Mouse (Mus musculus): ENCODE data around the gene Sun1.
A peak's percentile ranks its signal among the peaks of the same experiment; 100 is the strongest.

The Sun1 gene

GRCm38 (mm10) chr5:139252081-139252909 is 51.9 kb downstream of the Sun1 start, which contains the start of gene Get4:
TSS of gene Get4 (plus strand) at chr5:139252324.
- Histone ChIP-seq H3K36me3 (ENCODE audit: control insufficient read depth, insufficient read depth, low read length, poor library complexity, severe bottlenecking) (no peaks in the 10 kb centered on the region; the same call in 1 of the 2 replicates), H3K27me3 (ENCODE audit: control insufficient read depth, insufficient read depth, low read length, poor library complexity, severe bottlenecking) (no peaks in the 10 kb centered on the region)
- DNase-seq (ENCODE audit: low read depth, low spot score): peak; percentile 100

GRCm38 (mm10) chr5:139252910-139253245 is 52.4 kb downstream of the Sun1 start:
- Histone ChIP-seq H3K27me3 (ENCODE audit: control insufficient read depth, insufficient read depth, low read length, poor library complexity, severe bottlenecking) (no peaks in the 10 kb centered on the region), H3K36me3 (ENCODE audit: control insufficient read depth, insufficient read depth, low read length, poor library complexity, severe bottlenecking) (no peaks in the 10 kb centered on the region; the same call in 1 of the 2 replicates)
- DNase-seq (ENCODE audit: low read depth, low spot score): no peak

- H3K27me3 ChIP-seq (ENCODE audit: control insufficient read depth, insufficient read depth, low read length, poor library complexity, severe bottlenecking): no peaks in the 10 kb centered on the region
- DNase-seq (ENCODE audit: low read depth, low spot score): peak; percentile 43
Measured at GRCm38 (mm10) chr5:139253301-139253741, 52.9 kb downstream of the Sun1 start.

GRCm38 (mm10) chr5:139254938-139255337 is 54.5 kb downstream of the Sun1 start:
- no peak for DNase-seq (ENCODE audit: low read depth, low spot score)
- Histone ChIP-seq H3K36me3 (ENCODE audit: control insufficient read depth, insufficient read depth, low read length, poor library complexity, severe bottlenecking) (no peaks in the 10 kb centered on the region), H3K27me3 (ENCODE audit: control insufficient read depth, insufficient read depth, low read length, poor library complexity, severe bottlenecking) (no peaks in the 10 kb centered on the region)

More at GRCm38 (mm10) chr5:139253301-139253741, 52.9 kb downstream of the Sun1 start:
- no peaks in the 10 kb centered on the region for H3K36me3 ChIP-seq (ENCODE audit: control insufficient read depth, insufficient read depth, low read length, poor library complexity, severe bottlenecking)

GRCm38 (mm10) chr5:139255777-139256176 is 55.3 kb downstream of the Sun1 start:
- Histone ChIP-seq H3K36me3 (ENCODE audit: control insufficient read depth, insufficient read depth, low read length, poor library complexity, severe bottlenecking) (no peaks in the 10 kb centered on the region), H3K27me3 (ENCODE audit: control insufficient read depth, insufficient read depth, low read length, poor library complexity, severe bottlenecking) (no peaks in the 10 kb centered on the region)
- DNase-seq (ENCODE audit: low read depth, low spot score): no peak

- no peaks in the 10 kb centered on the region for H3K27me3 ChIP-seq (ENCODE audit: control insufficient read depth, insufficient read depth, low read length, poor library complexity, severe bottlenecking)
- peak; percentile 56 for DNase-seq (ENCODE audit: low read depth, low spot score)
- no peaks in the 10 kb centered on the region for H3K36me3 ChIP-seq (ENCODE audit: control insufficient read depth, insufficient read depth, low read length, poor library complexity, severe bottlenecking)
Measured at GRCm38 (mm10) chr5:139256211-139256765, 55.9 kb downstream of the Sun1 start.

- no peaks in the 10 kb centered on the region for H3K27me3 ChIP-seq (ENCODE audit: control insufficient read depth, insufficient read depth, low read length, poor library complexity, severe bottlenecking)
- DNase-seq (ENCODE audit: low read depth, low spot score): no peak
- H3K36me3 ChIP-seq (ENCODE audit: control insufficient read depth, insufficient read depth, low read length, poor library complexity, severe bottlenecking): no peaks in the 10 kb centered on the region
Measured at GRCm38 (mm10) chr5:139257265-139257664, 56.8 kb downstream of the Sun1 start.

GRCm38 (mm10) chr5:139257818-139258217 is 57.4 kb downstream of the Sun1 start:
- Histone ChIP-seq H3K36me3 (ENCODE audit: control insufficient read depth, insufficient read depth, low read length, poor library complexity, severe bottlenecking) (no peaks in the 10 kb centered on the region), H3K27me3 (ENCODE audit: control insufficient read depth, insufficient read depth, low read length, poor library complexity, severe bottlenecking) (no peaks in the 10 kb centered on the region)
- DNase-seq (ENCODE audit: low read depth, low spot score): no peak

GRCm38 (mm10) chr5:139258371-139259035 is 58.1 kb downstream of the Sun1 start:
- peaks cover 2% of the 10 kb centered on the region; the same call in 1 of the 2 replicates for H3K36me3 ChIP-seq (ENCODE audit: control insufficient read depth, insufficient read depth, low read length, poor library complexity, severe bottlenecking)

GRCm38 (mm10) chr5:139259853-139260252 is 59.4 kb downstream of the Sun1 start:
- DNase-seq (ENCODE audit: low read depth, low spot score): no peak
- no peaks in the 10 kb centered on the region for H3K27me3 ChIP-seq (ENCODE audit: control insufficient read depth, insufficient read depth, low read length, poor library complexity, severe bottlenecking)
- peaks cover 6% of the 10 kb centered on the region; the same call in 1 of the 2 replicates for H3K36me3 ChIP-seq (ENCODE audit: control insufficient read depth, insufficient read depth, low read length, poor library complexity, severe bottlenecking)

More at GRCm38 (mm10) chr5:139258371-139259035, 58.1 kb downstream of the Sun1 start:
- H3K27me3 ChIP-seq (ENCODE audit: control insufficient read depth, insufficient read depth, low read length, poor library complexity, severe bottlenecking): no peaks in the 10 kb centered on the region
- DNase-seq (ENCODE audit: low read depth, low spot score): no peak

- no peak for DNase-seq (ENCODE audit: low read depth, low spot score)
- H3K27me3 ChIP-seq (ENCODE audit: control insufficient read depth, insufficient read depth, low read length, poor library complexity, severe bottlenecking): no peaks in the 10 kb centered on the region
- peaks cover 6% of the 10 kb centered on the region; the same call in 1 of the 2 replicates for H3K36me3 ChIP-seq (ENCODE audit: control insufficient read depth, insufficient read depth, low read length, poor library complexity, severe bottlenecking)
Measured at GRCm38 (mm10) chr5:139261403-139261802, 61.0 kb downstream of the Sun1 start.

GRCm38 (mm10) chr5:139267661-139268060 is 67.2 kb downstream of the Sun1 start:
- H3K36me3 ChIP-seq (ENCODE audit: control insufficient read depth, insufficient read depth, low read length, poor library complexity, severe bottlenecking): peaks cover 14% of the 10 kb centered on the region
- DNase-seq (ENCODE audit: low read depth, low spot score): no peak
- no peaks in the 10 kb centered on the region for H3K27me3 ChIP-seq (ENCODE audit: control insufficient read depth, insufficient read depth, low read length, poor library complexity, severe bottlenecking)

GRCm38 (mm10) chr5:139270806-139271521 is 70.5 kb downstream of the Sun1 start:
- Histone ChIP-seq H3K36me3 (ENCODE audit: control insufficient read depth, insufficient read depth, low read length, poor library complexity, severe bottlenecking) (peaks cover 7% of the 10 kb centered on the region), H3K27me3 (ENCODE audit: control insufficient read depth, insufficient read depth, low read length, poor library complexity, severe bottlenecking) (no peaks in the 10 kb centered on the region)
- no peak for DNase-seq (ENCODE audit: low read depth, low spot score)

- Histone ChIP-seq H3K36me3 (ENCODE audit: control insufficient read depth, insufficient read depth, low read length, poor library complexity, severe bottlenecking) (peaks cover 5% of the 10 kb centered on the region), H3K27me3 (ENCODE audit: control insufficient read depth, insufficient read depth, low read length, poor library complexity, severe bottlenecking) (no peaks in the 10 kb centered on the region)
- no peak for DNase-seq (ENCODE audit: low read depth, low spot score)
Measured at GRCm38 (mm10) chr5:139271994-139272554, 71.6 kb downstream of the Sun1 start.
